Mouse (Mus musculus) stomach, postnatal 0 days (tissue): Measurements from ENCODE around the gene Ptprm.

Experiments
- CTCF ChIP-seq: IDR thresholded peaks from 2 replicates; pipeline ENCODE4 v1.5.1; 2016; ENCODE audit warnings: antibody characterized with exemption, low read depth, mild to moderate bottlenecking, moderate library complexity
- EP300 ChIP-seq: optimal IDR thresholded peaks from 2 replicates; pipeline ENCODE3; 2016; ENCODE audit warnings: antibody characterized with exemption

DNA sequence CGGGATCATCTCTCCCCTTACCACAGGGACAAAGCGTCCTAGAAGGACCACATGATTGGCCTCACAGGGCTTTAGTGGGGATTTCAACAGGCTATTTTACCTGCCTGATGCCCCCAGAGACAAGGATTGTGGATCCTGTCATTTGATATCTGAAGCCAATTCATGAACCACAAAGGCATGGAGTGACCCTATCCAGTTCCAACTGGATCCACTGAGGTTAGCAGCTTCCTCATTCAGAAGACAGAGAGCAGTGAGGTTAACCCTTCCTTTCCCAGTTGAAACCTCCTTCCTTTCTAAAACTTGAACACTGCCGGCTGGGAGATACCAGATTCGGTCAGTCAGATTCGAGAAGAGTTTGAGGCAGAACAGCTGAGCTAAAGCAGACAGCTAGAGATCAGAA, 14.7 kb downstream of the Ptprm start:
- TF ChIP-seq EP300: no peak
- TF ChIP-seq CTCF: no peak
